Mouse (Mus musculus) hindbrain, embryonic 13.5 days (tissue): ENCODE measurements around the gene Ccdc173. TPM values are rescaled to one million over a fixed set of nuclear protein-coding genes. Genes with fewer than 3 reads are reported as not detected.
A peak's percentile ranks its signal among the peaks of the same experiment; 100 is the strongest.

ENCODE experiments used
- ATAC-seq: fragments of 200-750 bp; cut with Nextera tagmentation; 2 replicates; pipeline ENCODE4 v1.8.0; 2017; ENCODE audit warnings: moderate TSS enrichment; ENCODE audit not compliant: low FRiP score
- H3K27ac ChIP-seq: fragments of 300-500 bp; sonication (generic); 2 replicates; pipeline ENCODE4 v1.5.1; 2015; ENCODE audit warnings: inconsistent platforms, mild to moderate bottlenecking, moderate library complexity
- H3K27me3 ChIP-seq: fragments of 300-500 bp; sonication (generic); 2 replicates; pipeline ENCODE4 v1.6.1; 2015; ENCODE audit warnings: mild to moderate bottlenecking, inconsistent platforms
- H3K36me3 ChIP-seq: fragments of 300-500 bp; sonication (generic); 2 replicates; pipeline ENCODE4 v1.6.1; 2015; ENCODE audit warnings: mild to moderate bottlenecking, inconsistent platforms
- H3K4me1 ChIP-seq: fragments of 300-500 bp; sonication (generic); replicated peaks from 2 replicates; pipeline ENCODE4 v1.6.1; 2015; ENCODE audit warnings: inconsistent platforms
- H3K4me2 ChIP-seq: fragments of 300-500 bp; sonication (generic); 2 replicates; pipeline ENCODE4 v1.6.1; 2015; ENCODE audit warnings: inconsistent platforms, mild to moderate bottlenecking, moderate library complexity
- H3K4me3 ChIP-seq: fragments of 300-500 bp; sonication (generic); 2 replicates; pipeline ENCODE4 v1.5.1; 2015; ENCODE audit warnings: mild to moderate bottlenecking, inconsistent platforms
- H3K9ac ChIP-seq: fragments of 300-500 bp; sonication (generic); 2 replicates; pipeline ENCODE4 v1.6.1; 2015; ENCODE audit warnings: mild to moderate bottlenecking, inconsistent platforms
- H3K9me3 ChIP-seq: fragments of 300-500 bp; sonication (generic); 2 replicates; pipeline ENCODE4 v1.6.1; 2016; ENCODE audit warnings: inconsistent platforms
- WGBS: fragments of 180-500 bp; shearing (Covaris S2); methylation state at CpG from one replicate; pipeline ENCODE4 v1.1.7; 2015; 5-methylcytosine and 5-hydroxymethylcytosine counted together
- polyA plus RNA-seq: library from polyadenylated mRNA; unstranded; fragments of >200 nt; fragmentation: Nextera tagmentation; extraction: Ambion mirVana; gene quantifications from 2 replicates; pipeline ENCODE4 v1.2.1, GENCODE M21; 2015

Gene Ccdc173
- polyA plus RNA-seq, 1 experiment from 2014 or later, result 4.4 TPM

GRCm38 (mm10) chr2:69713626-69714014 is 75.8 kb downstream of the Ccdc173 start:
- Histone ChIP-seq H3K9me3 (no peaks in the 10 kb centered on the region), H3K9ac (no peak overlapping the region; the same call in 1 of the 2 replicates), H3K4me3 (peak overlapping the region; percentile 81), H3K27me3 (0 out of 2 replicates have a peak, but pooled peaks cover 5% of the 10 kb centered on the region), H3K4me2 (peak overlapping the region; percentile 73), H3K4me1 (0 out of 2 replicates have a peak, but pooled peaks cover 9% of the 10 kb centered on the region), H3K27ac (no peak overlapping the region), H3K36me3 (peaks cover 15% of the 10 kb centered on the region)
- whole genome bisulfite sequencing, result 34% methylated on average over 4 of the region's 4 CpGs
- ATAC-seq, result peak; percentile 50; the same call in 1 of the 2 replicates

GRCm38 (mm10) chr2:69712981-69713625 is 76.3 kb downstream of the Ccdc173 start, which contains the start of gene Fastkd1:
TSS of gene Fastkd1 (minus strand) at chr2:69713516.
- peak; percentile 99 for ATAC-seq
- peak within 1 kb of the TSS; percentile 84 for H3K9ac ChIP-seq
- 0 out of 2 replicates have a peak, but pooled peaks cover 5% of the 10 kb centered on the region for H3K27me3 ChIP-seq
- peaks cover 15% of the 10 kb centered on the region for H3K36me3 ChIP-seq
- H3K9me3 ChIP-seq, result no peaks in the 10 kb centered on the region
- H3K4me1 ChIP-seq, result 0 out of 2 replicates have a peak, but pooled peaks cover 9% of the 10 kb centered on the region
- peak within 1 kb of the TSS; percentile 73 for H3K4me2 ChIP-seq
- peak within 1 kb of the TSS; percentile 76 for H3K27ac ChIP-seq
- under 1% methylated on average over 39 of the region's 39 CpGs for WGBS
- H3K4me3 ChIP-seq, result peak within 1 kb of the TSS; percentile 81

GRCm38 (mm10) chr2:69712171-69712570 is 77.2 kb downstream of the Ccdc173 start:
- peaks cover 24% of the 10 kb centered on the region for H3K36me3 ChIP-seq
- peak overlapping the region; percentile 73 for H3K4me2 ChIP-seq
- no peaks in the 10 kb centered on the region for H3K9me3 ChIP-seq
- no peak for ATAC-seq
- 0 out of 2 replicates have a peak, but pooled peaks cover 9% of the 10 kb centered on the region for H3K4me1 ChIP-seq
- no peak overlapping the region for H3K4me3 ChIP-seq
- WGBS, result 89% methylated on average over 14 of the region's 14 CpGs
- no peak overlapping the region for H3K9ac ChIP-seq
- 0 out of 2 replicates have a peak, but pooled peaks cover 5% of the 10 kb centered on the region for H3K27me3 ChIP-seq
- H3K27ac ChIP-seq, result no peak overlapping the region

Other genes starting within 250 kb of the Ccdc173 start
- gene Lrp2, start 203.5 kb downstream of the Ccdc173 start, polyA plus RNA-seq, result 0.98 and 1.3 TPM in 2 replicates
- gene Bbs5, start 142.4 kb downstream of the Ccdc173 start, polyA plus RNA-seq, result 23.5 and 28.1 TPM in 2 replicates
- 0.36 and 0.48 TPM in 2 replicates for gene Klhl41, start 119.5 kb downstream of the Ccdc173 start, polyA plus RNA-seq
- gene Fastkd1, start 76.1 kb downstream of the Ccdc173 start, polyA plus RNA-seq, result 13.5 and 13.6 TPM in 2 replicates
- gene Ppig, start 67.0 kb downstream of the Ccdc173 start, polyA plus RNA-seq, result 136 and 143 TPM in 2 replicates
- 41.3 and 43.3 TPM in 2 replicates for gene Phospho2, start within 50 bp of the Ccdc173 start, polyA plus RNA-seq
- 66.8 and 67.4 TPM in 2 replicates for gene Klhl23, start 32.4 kb upstream of the Ccdc173 start, polyA plus RNA-seq
- 335 and 355 TPM in 2 replicates for gene Ssb, start 72.0 kb upstream of the Ccdc173 start, polyA plus RNA-seq
- gene Mettl5, start 96.0 kb upstream of the Ccdc173 start, polyA plus RNA-seq, result 28.5 and 30.4 TPM in 2 replicates
- 15.1 and 15.8 TPM in 2 replicates for gene Ubr3, start 107.7 kb upstream of the Ccdc173 start, polyA plus RNA-seq
- gene Myo3b, start 249.6 kb upstream of the Ccdc173 start, polyA plus RNA-seq, result 0.12 and 0.39 TPM in 2 replicates